Mouse (Mus musculus) urinary bladder, adult 18-20 months (tissue): ENCODE data around the gene Spata33.
"Not testable (repeated sequence)": the region's sequence is repeated elsewhere in the genome, so short reads cannot be mapped to it uniquely, and the experiment has no call there.

Source experiments
- DNase-seq, 2 experiments: peaks; one replicate each; pipeline ENCODE4 v3.0.0; 2022; ENCODE audit warnings: low spot score in 2 of 2, mixed read lengths in 2 of 2

Gene Spata33

GRCm38 (mm10) chr8:123212321-123213117 is at the start of gene Spata33, which contains the start of gene Chmp1a:
TSS of gene Spata33 (plus strand) at chr8:123212832.
TSS of gene Chmp1a (minus strand) at chr8:123212763.
- peak; percentile 87 to 90 for DNase-seq

- no peak for DNase-seq
These were observed 31.2 kb upstream of the Spata33 start for GRCm38 (mm10) chr8:123181391-123181790.

GRCm38 (mm10) chr8:123185566-123186409 is 26.8 kb upstream of the Spata33 start, which contains the start of gene Dpep1:
TSS of gene Dpep1 (plus strand) at chr8:123186242.
- peak in 1 of 2 experiments; percentile 55 for DNase-seq

GRCm38 (mm10) chr8:123188006-123188405 is 24.6 kb upstream of the Spata33 start:
- no peak for DNase-seq

GRCm38 (mm10) chr8:123188841-123189240 is 23.8 kb upstream of the Spata33 start:
- DNase-seq, result no peak

- DNase-seq, result peak; percentile 41 to 67
These were observed 22.0 kb upstream of the Spata33 start for GRCm38 (mm10) chr8:123190678-123191077.

GRCm38 (mm10) chr8:123191908-123192307 is 20.7 kb upstream of the Spata33 start:
- DNase-seq, result no peak

- DNase-seq, result no peak
These were observed 18.9 kb upstream of the Spata33 start for GRCm38 (mm10) chr8:123193771-123194170.

- DNase-seq, result not testable (repeated sequence)
These were observed 15.6 kb upstream of the Spata33 start for GRCm38 (mm10) chr8:123197016-123197415.

GRCm38 (mm10) chr8:123199864-123200263 is 12.8 kb upstream of the Spata33 start:
- DNase-seq, result no peak

GRCm38 (mm10) chr8:123202288-123202687 is 10.3 kb upstream of the Spata33 start:
- DNase-seq, result peak in 1 of 2 experiments; percentile 61

GRCm38 (mm10) chr8:123203571-123203970 is 9.1 kb upstream of the Spata33 start:
- DNase-seq, result no peak

- DNase-seq, result no peak
These were observed 756 bp upstream of the Spata33 start for GRCm38 (mm10) chr8:123211876-123212275.

- DNase-seq, result no peak
These were observed 613 bp downstream of the Spata33 start for GRCm38 (mm10) chr8:123213118-123213772.

- no peak for DNase-seq
These were observed 2.8 kb downstream of the Spata33 start for GRCm38 (mm10) chr8:123215430-123215829.

GRCm38 (mm10) chr8:123220917-123221316 is 8.3 kb downstream of the Spata33 start:
- no peak for DNase-seq

GRCm38 (mm10) chr8:123224278-123225266 is 11.9 kb downstream of the Spata33 start, which contains the start of gene Cdk10:
TSS of gene Cdk10 (plus strand) at chr8:123224842.
- DNase-seq, result peak; percentile 90 to 91

- DNase-seq, result no peak
These were observed 15.8 kb downstream of the Spata33 start for GRCm38 (mm10) chr8:123228416-123228815.

- DNase-seq, result not testable (repeated sequence)
These were observed 17.7 kb downstream of the Spata33 start for GRCm38 (mm10) chr8:123230326-123230725.

- DNase-seq, result no peak
These were observed 19.1 kb downstream of the Spata33 start for GRCm38 (mm10) chr8:123231742-123232141.
